Mouse (Mus musculus) heart, adult 8-10 months (tissue): ENCODE data around the gene Gpt2. TPM values are rescaled to one million over a fixed set of nuclear protein-coding genes. Genes with fewer than 3 reads are reported as not detected.

Source experiments
- DNase-seq: peaks from one replicate; pipeline ENCODE4 v3.0.0; 2022; ENCODE audit warnings: low spot score
- total RNA-seq, 4 experiments: library from RNA; stranded (reverse); gene quantifications; 2 replicates each; pipeline ENCODE4 v1.2.4; 2022

The Gpt2 gene
- total RNA-seq, 4 experiments from 2014 or later, result 28.6 to 35.9 (median 32.9) TPM

GRCm38 (mm10) chr8:85487906-85488620, 4.3 kb upstream of the Gpt2 start:
- DNase-seq, result no peak

- DNase-seq, result no peak
These were observed 3.7 kb upstream of the Gpt2 start for GRCm38 (mm10) chr8:85488631-85489030.

GRCm38 (mm10) chr8:85489546-85489945, 2.8 kb upstream of the Gpt2 start:
- DNase-seq, result no peak

GRCm38 (mm10) chr8:85492940-85493931, 860 bp downstream of the Gpt2 start:
- no peak for DNase-seq

GRCm38 (mm10) chr8:85496125-85496524, 3.7 kb downstream of the Gpt2 start:
- no peak for DNase-seq

- no peak for DNase-seq
These were observed 4.4 kb downstream of the Gpt2 start for GRCm38 (mm10) chr8:85496778-85497177.

- no peak for DNase-seq
These were observed 6.2 kb downstream of the Gpt2 start for GRCm38 (mm10) chr8:85498577-85498976.

GRCm38 (mm10) chr8:85500460-85500859, 8.1 kb downstream of the Gpt2 start:
- no peak for DNase-seq

- DNase-seq, result peak; percentile 45
These were observed 8.7 kb downstream of the Gpt2 start for GRCm38 (mm10) chr8:85500955-85501685.

GRCm38 (mm10) chr8:85502381-85502780, 10.0 kb downstream of the Gpt2 start:
- DNase-seq, result no peak

GRCm38 (mm10) chr8:85503065-85503464, 10.7 kb downstream of the Gpt2 start:
- DNase-seq, result no peak

- DNase-seq, result no peak
These were observed 12.3 kb downstream of the Gpt2 start for GRCm38 (mm10) chr8:85504704-85505103.

GRCm38 (mm10) chr8:85506620-85507019, 14.2 kb downstream of the Gpt2 start:
- DNase-seq, result no peak

- no peak for DNase-seq
These were observed 16.3 kb downstream of the Gpt2 start for GRCm38 (mm10) chr8:85508661-85509060.

GRCm38 (mm10) chr8:85512234-85512633, 19.9 kb downstream of the Gpt2 start:
- no peak for DNase-seq

GRCm38 (mm10) chr8:85513283-85513682, 20.9 kb downstream of the Gpt2 start:
- DNase-seq, result no peak

GRCm38 (mm10) chr8:85515391-85515790, 23.0 kb downstream of the Gpt2 start:
- no peak for DNase-seq

- no peak for DNase-seq
These were observed 25.0 kb downstream of the Gpt2 start for GRCm38 (mm10) chr8:85517336-85517735.

GRCm38 (mm10) chr8:85517956-85518355, 25.6 kb downstream of the Gpt2 start:
- no peak for DNase-seq

GRCm38 (mm10) chr8:85520586-85520985, 28.2 kb downstream of the Gpt2 start:
- DNase-seq, result no peak

- DNase-seq, result peak; percentile 60
These were observed 29.0 kb downstream of the Gpt2 start for GRCm38 (mm10) chr8:85521332-85521731.

GRCm38 (mm10) chr8:85524086-85524485, 31.7 kb downstream of the Gpt2 start:
- DNase-seq, result peak; percentile 48
